Mouse (Mus musculus) forebrain, embryonic 16.5 days (tissue): ENCODE measurements at regions not wholly inside any gene's neighbourhood (a gene's known extent, or its start where the extent isn't known, plus 50 kb on each side); places are given as distances from the start of the nearest gene placed in this dataset.

Experiments used
- ATAC-seq: fragments of 200-750 bp; cut with Nextera tagmentation; 2 replicates; pipeline ENCODE4 v1.8.0; 2017; ENCODE audit warnings: mild to moderate bottlenecking, moderate library complexity
- H3K27ac ChIP-seq: fragments of 300-500 bp; sonication (generic); 2 replicates; pipeline ENCODE4 v1.5.1; 2014; ENCODE audit warnings: low read length, control low read depth
- H3K27me3 ChIP-seq: fragments of 300-500 bp; sonication (generic); replicated peaks from 2 replicates; pipeline ENCODE4 v1.6.1; 2014; ENCODE audit warnings: low read length; ENCODE audit not compliant: control insufficient read depth, insufficient read depth
- H3K36me3 ChIP-seq: fragments of 300-500 bp; sonication (generic); 2 replicates; pipeline ENCODE4 v1.6.1; 2014; ENCODE audit not compliant: control insufficient read depth, insufficient read depth
- H3K4me1 ChIP-seq: fragments of 300-500 bp; sonication (generic); replicated peaks from 2 replicates; pipeline ENCODE4 v1.6.1; 2014; ENCODE audit warnings: low read length; ENCODE audit not compliant: control insufficient read depth, insufficient read depth
- H3K4me2 ChIP-seq: fragments of 300-500 bp; sonication (generic); 2 replicates; pipeline ENCODE4 v1.6.1; 2014; ENCODE audit warnings: mild to moderate bottlenecking, low read length, control low read depth
- H3K4me3 ChIP-seq: fragments of 300-500 bp; sonication (generic); replicated peaks from 2 replicates; pipeline ENCODE4 v1.5.1; 2014; ENCODE audit warnings: mild to moderate bottlenecking, low read length, control low read depth
- H3K9ac ChIP-seq: fragments of 300-500 bp; sonication (generic); replicated peaks from 2 replicates; pipeline ENCODE4 v1.6.1; 2014; ENCODE audit warnings: low read depth, low read length, control low read depth
- H3K9me3 ChIP-seq: fragments of 300-500 bp; sonication (generic); 2 replicates; pipeline ENCODE4 v1.6.1; 2016; ENCODE audit warnings: low read length; ENCODE audit not compliant: control insufficient read depth
- WGBS: fragments of 180-500 bp; shearing (Covaris S2); extraction: QIAGEN DNeasy Blood & Tissue Kit; methylation state at CpG from one replicate; pipeline ENCODE4 v1.1.7; 2014; 5-methylcytosine and 5-hydroxymethylcytosine counted together

GRCm38 (mm10) chr10:84165832-84166567, 274.4 kb downstream of the Nuak1 start:
- Histone ChIP-seq H3K4me1 (no peaks in the 10 kb centered on the region), H3K4me3 (no peak overlapping the region), H3K27me3 (no peaks in the 10 kb centered on the region), H3K27ac (no peak overlapping the region), H3K9ac (no peak overlapping the region), H3K4me2 (no peak overlapping the region), H3K36me3 (no peaks in the 10 kb centered on the region), H3K9me3 (no peaks in the 10 kb centered on the region)
- 81% methylated on average over 10 of the region's 10 CpGs for WGBS
- peak; percentile 33 for ATAC-seq

- 46% methylated on average over 3 of the region's 3 CpGs for WGBS
- Histone ChIP-seq H3K4me1 (no peaks in the 10 kb centered on the region), H3K9ac (no peak overlapping the region), H3K36me3 (no peaks in the 10 kb centered on the region), H3K27me3 (no peaks in the 10 kb centered on the region), H3K4me3 (no peak overlapping the region), H3K9me3 (no peaks in the 10 kb centered on the region), H3K4me2 (no peak overlapping the region), H3K27ac (no peak overlapping the region)
- peak; percentile 84 for ATAC-seq
Measured at GRCm38 (mm10) chr10:84166568-84166905, 273.9 kb downstream of the Nuak1 start.

GRCm38 (mm10) chr10:84172828-84173321, 267.5 kb downstream of the Nuak1 start:
- WGBS, result 62% methylated on average over 4 of the region's 4 CpGs

DNA sequence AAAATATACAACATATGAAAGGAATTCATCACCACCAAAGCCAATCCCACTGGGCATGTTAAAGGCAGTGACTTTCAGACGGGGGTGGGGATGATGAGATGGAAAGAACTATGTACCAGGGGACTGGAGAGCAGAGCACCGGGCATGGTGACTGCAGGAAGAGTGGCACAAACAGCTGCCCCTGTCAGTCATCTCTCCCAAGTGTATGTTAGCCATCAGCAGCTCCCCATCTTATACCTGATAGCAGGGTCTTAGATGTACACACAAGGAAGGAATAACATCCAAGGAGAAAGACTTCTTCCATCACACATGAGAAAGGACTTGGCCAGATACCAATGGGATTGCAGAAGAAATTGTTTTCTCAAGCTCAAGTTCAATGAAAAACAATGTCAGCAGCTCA, 257.2 kb downstream of the Nuak1 start:
- Histone ChIP-seq H3K9ac (no peak overlapping the region), H3K4me2 (no peak overlapping the region), H3K36me3 (no peaks in the 10 kb centered on the region), H3K27me3 (no peaks in the 10 kb centered on the region), H3K27ac (no peak overlapping the region), H3K9me3 (no peaks in the 10 kb centered on the region), H3K4me3 (no peak overlapping the region), H3K4me1 (no peaks in the 10 kb centered on the region)
- ATAC-seq, result no peak
- WGBS, result 83% methylated on average over 2 of the region's 2 CpGs

More at GRCm38 (mm10) chr10:84172828-84173321, 267.5 kb downstream of the Nuak1 start:
- no peaks in the 10 kb centered on the region for H3K36me3 ChIP-seq
- H3K27ac ChIP-seq, result no peak overlapping the region
- no peak overlapping the region for H3K4me2 ChIP-seq
- H3K9me3 ChIP-seq, result no peaks in the 10 kb centered on the region
- H3K4me3 ChIP-seq, result no peak overlapping the region
- peaks cover 5% of the 10 kb centered on the region for H3K4me1 ChIP-seq
- H3K9ac ChIP-seq, result no peak overlapping the region
- ATAC-seq, result peak; percentile 47; the same call in 1 of the 2 replicates
- H3K27me3 ChIP-seq, result no peaks in the 10 kb centered on the region

GRCm38 (mm10) chr10:84186466-84186865, 253.9 kb downstream of the Nuak1 start:
- no peak overlapping the region for H3K4me3 ChIP-seq
- H3K27me3 ChIP-seq, result no peaks in the 10 kb centered on the region
- H3K9ac ChIP-seq, result no peak overlapping the region
- no peak overlapping the region for H3K4me2 ChIP-seq
- 78% methylated on average over 2 of the region's 2 CpGs for WGBS
- H3K27ac ChIP-seq, result no peak overlapping the region
- ATAC-seq, result no peak
- no peaks in the 10 kb centered on the region for H3K4me1 ChIP-seq
- H3K9me3 ChIP-seq, result no peaks in the 10 kb centered on the region
- no peaks in the 10 kb centered on the region for H3K36me3 ChIP-seq

GRCm38 (mm10) chr10:84199035-84199434, 241.4 kb downstream of the Nuak1 start:
- Histone ChIP-seq H3K9me3 (no peaks in the 10 kb centered on the region), H3K4me1 (no peaks in the 10 kb centered on the region), H3K27me3 (no peaks in the 10 kb centered on the region), H3K4me2 (no peak overlapping the region), H3K27ac (no peak overlapping the region), H3K36me3 (no peaks in the 10 kb centered on the region), H3K9ac (no peak overlapping the region), H3K4me3 (no peak overlapping the region)
- ATAC-seq, result no peak
- 90% methylated on average over 2 of the region's 2 CpGs for WGBS

DNA sequence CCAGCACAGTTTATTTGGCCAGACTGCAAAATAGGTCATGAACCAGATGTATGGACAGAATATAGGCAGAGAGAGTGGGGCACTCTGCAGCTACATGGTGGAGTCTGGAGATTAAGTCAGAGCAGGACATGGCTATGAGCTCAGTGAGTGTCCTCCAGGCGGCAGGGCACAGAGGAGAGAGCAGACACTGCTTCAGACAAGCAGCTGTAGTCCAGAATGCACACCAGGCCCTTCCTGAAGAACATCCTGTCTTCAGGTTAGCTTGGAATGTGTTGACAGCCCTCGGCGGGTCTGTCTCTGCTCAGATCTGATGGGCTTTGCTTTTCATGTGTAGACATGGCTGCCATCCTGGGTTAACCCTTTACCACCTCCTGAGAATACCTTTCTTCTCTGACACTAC, 238.6 kb downstream of the Nuak1 start:
- Histone ChIP-seq H3K27me3 (no peaks in the 10 kb centered on the region), H3K9me3 (0 out of 2 replicates have a peak, but pooled peaks cover 1% of the 10 kb centered on the region), H3K4me2 (no peak overlapping the region), H3K27ac (no peak overlapping the region), H3K36me3 (no peaks in the 10 kb centered on the region), H3K4me1 (no peaks in the 10 kb centered on the region), H3K4me3 (no peak overlapping the region), H3K9ac (no peak overlapping the region)
- ATAC-seq, result no peak
- 62% methylated on average over 3 of the region's 3 CpGs for WGBS

- H3K27me3 ChIP-seq, result no peaks in the 10 kb centered on the region
- no peak overlapping the region for H3K4me2 ChIP-seq
- H3K4me1 ChIP-seq, result no peaks in the 10 kb centered on the region
- H3K27ac ChIP-seq, result no peak overlapping the region
- no peak for ATAC-seq
- no peak overlapping the region for H3K9ac ChIP-seq
- no peaks in the 10 kb centered on the region for H3K36me3 ChIP-seq
- H3K4me3 ChIP-seq, result no peak overlapping the region
- WGBS, result 80% methylated on average over 5 of the region's 5 CpGs
- peaks cover 7% of the 10 kb centered on the region for H3K9me3 ChIP-seq
Measured at GRCm38 (mm10) chr10:84212096-84212785, 228.2 kb downstream of the Nuak1 start.

GRCm38 (mm10) chr10:84214812-84215211, 225.6 kb downstream of the Nuak1 start:
- no peaks in the 10 kb centered on the region for H3K4me1 ChIP-seq
- H3K4me3 ChIP-seq, result no peak overlapping the region
- ATAC-seq, result no peak
- H3K9me3 ChIP-seq, result no peaks in the 10 kb centered on the region
- no peak overlapping the region for H3K9ac ChIP-seq
- H3K27ac ChIP-seq, result no peak overlapping the region
- H3K27me3 ChIP-seq, result no peaks in the 10 kb centered on the region
- no peaks in the 10 kb centered on the region for H3K36me3 ChIP-seq
- no peak overlapping the region for H3K4me2 ChIP-seq
